Mouse (Mus musculus) right cerebral cortex, postnatal 14 days (tissue): ENCODE measurements at regions not wholly inside any gene's neighbourhood (a gene's known extent, or its start where the extent isn't known, plus 50 kb on each side); places are given as distances from the start of the nearest gene placed in this dataset.

ENCODE experiments used
- DNase-seq: peaks from one replicate; pipeline ENCODE4 v3.0.0; 2022

- DNase-seq: no peak
These were observed 199.1 kb downstream of the Nuf2 start for GRCm38 (mm10) chr1:169332165-169332564.

GRCm38 (mm10) chr1:169313241-169313640 is 218.0 kb downstream of the Nuf2 start:
- no peak for DNase-seq

DNA sequence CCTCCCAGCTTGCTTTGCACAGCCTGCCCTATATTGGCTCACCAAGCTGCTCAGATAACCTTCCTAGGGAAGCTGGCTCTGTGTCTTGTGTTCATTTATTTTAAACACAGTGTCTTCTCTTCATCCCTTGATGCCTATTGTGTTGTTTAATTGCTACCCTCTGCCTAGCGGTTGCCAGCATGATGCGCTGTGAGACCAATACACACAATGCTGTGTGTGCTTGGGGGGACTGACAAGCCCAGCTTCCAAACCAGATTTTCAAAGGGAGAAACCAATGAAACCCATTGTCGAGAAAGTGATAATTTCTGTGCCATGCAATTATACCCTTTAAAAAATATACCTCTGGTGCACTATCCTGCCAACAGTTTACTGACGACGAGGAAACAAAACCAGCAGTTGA is 247.8 kb downstream of the Nuf2 start:
- DNase-seq: no peak

- DNase-seq: no peak
These were observed 260.5 kb downstream of the Nuf2 start for GRCm38 (mm10) chr1:169270750-169271149.

DNA sequence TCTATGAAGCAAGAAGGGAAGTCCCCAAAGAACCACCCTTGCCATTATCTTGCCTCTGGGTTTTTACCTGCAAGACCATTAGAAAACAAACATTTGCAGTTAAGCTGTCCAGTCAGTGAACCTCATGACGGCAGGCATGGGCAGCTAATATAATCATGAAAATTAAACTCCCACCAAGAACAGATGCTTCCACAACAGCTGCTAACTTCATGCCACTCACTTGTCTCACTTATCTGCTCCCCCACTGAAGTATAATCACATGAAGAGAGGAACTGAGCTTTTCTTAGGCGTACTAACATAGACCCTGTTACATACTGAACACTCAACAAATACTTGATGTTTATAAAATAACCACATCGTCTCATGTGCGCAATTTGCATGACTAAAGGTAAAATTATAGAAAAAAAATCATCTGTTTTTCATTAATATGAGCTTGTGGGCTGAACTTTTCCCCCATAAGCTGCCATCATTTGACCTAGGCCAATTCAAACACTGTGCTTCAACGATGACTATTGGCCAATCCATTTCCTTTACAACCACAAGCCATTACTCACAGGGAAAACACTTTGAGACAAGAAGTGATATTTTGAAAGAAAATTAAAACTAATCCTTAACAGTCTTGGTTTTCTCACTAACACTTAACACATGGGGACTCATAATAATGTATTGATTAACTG is 267.1 kb downstream of the Nuf2 start:
- DNase-seq: no peak

GRCm38 (mm10) chr1:169254250-169254937 is 276.9 kb downstream of the Nuf2 start:
- DNase-seq: no peak

DNA sequence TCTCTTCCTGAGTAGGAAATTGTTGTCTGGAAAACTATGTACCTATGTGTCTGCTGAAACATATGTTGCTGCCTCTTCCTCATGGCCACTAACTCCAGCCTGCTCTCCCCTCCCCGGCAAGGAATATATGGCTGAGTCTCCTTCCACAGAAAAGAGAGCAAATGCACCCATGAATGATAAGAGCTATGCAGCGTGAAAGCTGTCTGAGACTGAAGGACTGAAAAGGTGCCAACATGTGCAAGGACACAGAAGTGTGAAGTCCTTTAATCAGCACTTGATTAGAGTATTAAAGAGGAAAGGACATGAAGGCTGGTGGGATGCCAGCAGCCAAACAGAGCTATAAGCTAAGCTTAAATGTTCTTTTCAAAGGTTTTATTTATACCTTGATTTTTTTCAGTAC is 279.1 kb downstream of the Nuf2 start:
- no peak for DNase-seq

DNA sequence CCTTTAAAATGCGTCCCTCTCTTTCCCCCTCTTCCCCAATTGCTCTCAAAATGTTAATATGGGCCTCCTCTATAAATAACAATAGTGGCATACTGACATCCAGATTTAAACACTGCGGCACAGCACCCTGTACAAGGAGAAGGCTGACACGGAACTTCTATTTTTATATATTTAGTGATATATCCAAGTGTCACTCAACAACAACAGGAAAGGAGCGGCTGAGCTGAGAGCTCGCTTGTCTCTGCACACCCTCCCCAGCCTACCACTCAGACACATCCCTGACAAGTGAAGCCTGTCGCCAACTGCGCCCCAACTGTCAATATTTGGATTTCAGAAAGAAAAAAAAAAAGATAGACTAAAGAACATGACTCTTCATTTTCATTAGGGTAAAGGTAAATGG is 282.2 kb downstream of the Nuf2 start:
- DNase-seq: no peak

DNA sequence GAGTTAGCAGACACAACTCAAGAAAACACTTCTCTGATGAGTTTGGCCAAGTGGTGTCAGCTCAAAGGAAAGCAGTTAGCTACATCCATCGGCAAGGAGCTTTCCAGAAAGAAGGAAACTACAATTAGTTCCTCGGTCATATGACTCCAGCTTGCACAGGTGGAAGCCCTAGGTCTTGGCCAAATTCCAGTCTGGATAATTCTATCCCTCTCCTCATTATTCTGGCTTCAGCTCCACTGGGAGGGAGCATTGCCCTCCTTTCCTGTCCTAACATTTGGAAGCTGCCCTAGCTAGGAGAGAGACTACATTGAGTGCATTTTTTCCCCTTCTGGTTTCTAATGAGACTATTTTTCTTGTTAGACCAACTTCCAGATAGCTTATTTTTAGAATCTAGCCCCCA is 290.9 kb downstream of the Nuf2 start:
- no peak for DNase-seq

- DNase-seq: no peak
These were observed 292.6 kb downstream of the Nuf2 start for GRCm38 (mm10) chr1:169238671-169239090.

- no peak for DNase-seq
These were observed 296.0 kb downstream of the Nuf2 start for GRCm38 (mm10) chr1:169235276-169235681.

GRCm38 (mm10) chr1:169233368-169233767 is 297.9 kb downstream of the Nuf2 start:
- no peak for DNase-seq

- DNase-seq: no peak
These were observed 301.2 kb downstream of the Nuf2 start for GRCm38 (mm10) chr1:169230097-169230496.

DNA sequence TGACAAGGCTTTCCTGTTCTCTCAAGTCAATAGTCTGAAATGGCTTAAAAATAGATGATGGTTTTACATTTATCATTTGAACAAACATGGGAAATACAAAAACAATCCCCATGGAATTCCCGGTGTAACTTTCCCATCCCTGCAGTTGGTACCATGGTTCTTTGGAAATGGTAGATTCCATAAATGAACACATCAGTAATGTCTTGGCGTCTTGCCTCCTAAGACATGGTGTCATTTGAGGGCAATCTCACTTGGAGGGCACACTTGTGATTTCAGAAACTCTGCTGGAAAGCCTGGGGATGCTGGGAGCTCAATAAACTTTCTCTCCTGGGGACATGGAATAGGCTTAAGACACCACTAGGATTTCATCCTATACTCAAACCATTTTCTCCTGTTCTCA is 306.8 kb downstream of the Nuf2 start:
- no peak for DNase-seq

GRCm38 (mm10) chr1:169187658-169188057 is 343.6 kb downstream of the Nuf2 start:
- DNase-seq: peak; percentile 5

- no peak for DNase-seq
These were observed 360.9 kb downstream of the Nuf2 start for GRCm38 (mm10) chr1:169170405-169170804.

DNA sequence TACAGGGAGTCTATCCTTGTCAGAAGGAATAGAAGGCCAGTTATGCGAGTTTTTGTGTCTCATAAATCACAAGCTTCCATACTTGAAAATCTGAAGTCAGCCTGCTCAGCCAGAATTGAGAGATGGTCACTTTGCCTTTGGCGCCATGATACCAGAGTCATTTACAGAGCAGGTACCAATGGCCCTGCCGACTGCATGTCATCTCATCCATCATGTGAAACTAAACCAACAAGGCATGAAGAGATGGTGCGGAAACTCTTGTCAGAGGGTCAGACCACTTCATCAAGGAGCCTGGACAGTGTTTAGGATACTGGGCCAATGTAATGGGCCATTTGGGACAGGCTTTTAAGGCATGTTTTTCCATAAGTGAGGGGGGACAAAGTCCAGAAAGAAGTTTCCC is 363.2 kb downstream of the Nuf2 start:
- DNase-seq: no peak

DNA sequence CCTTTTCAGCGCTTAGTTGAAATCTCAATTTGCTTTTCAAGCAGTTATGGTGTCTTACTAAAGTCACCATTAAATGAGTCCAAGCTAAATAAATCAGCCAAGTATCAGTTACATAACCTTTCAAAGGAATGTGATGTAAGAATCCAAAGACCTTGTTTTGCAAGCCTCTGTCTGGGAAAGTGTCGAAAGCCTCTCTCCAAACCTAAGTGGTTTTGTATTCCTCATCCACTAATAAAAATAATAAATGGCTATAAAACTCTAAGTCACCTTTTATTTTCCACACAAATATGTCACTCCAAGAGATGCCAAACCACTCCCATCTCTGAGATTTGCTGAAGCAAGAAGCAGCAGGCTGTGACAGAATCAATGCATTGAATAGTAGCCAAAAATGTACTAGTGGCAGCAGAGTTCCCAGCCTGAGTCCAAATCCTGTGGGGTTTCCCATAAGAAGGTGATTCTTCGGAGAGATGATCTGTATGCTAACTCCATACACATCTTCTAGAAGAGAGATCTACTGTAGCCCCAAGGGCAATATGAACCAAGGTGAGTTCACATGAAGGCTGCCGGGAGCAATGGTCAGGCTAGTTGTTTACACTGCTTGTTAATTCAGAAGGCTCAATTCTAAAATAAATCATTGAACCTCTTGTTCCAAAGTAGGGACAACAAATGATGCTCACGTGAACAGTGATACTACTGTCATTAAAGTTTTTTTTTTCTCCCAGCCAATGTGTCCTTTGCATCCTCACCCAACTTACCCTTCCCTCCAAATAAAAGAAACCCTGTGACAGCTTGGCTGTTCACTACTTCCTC is 365.0 kb downstream of the Nuf2 start:
- no peak for DNase-seq

DNA sequence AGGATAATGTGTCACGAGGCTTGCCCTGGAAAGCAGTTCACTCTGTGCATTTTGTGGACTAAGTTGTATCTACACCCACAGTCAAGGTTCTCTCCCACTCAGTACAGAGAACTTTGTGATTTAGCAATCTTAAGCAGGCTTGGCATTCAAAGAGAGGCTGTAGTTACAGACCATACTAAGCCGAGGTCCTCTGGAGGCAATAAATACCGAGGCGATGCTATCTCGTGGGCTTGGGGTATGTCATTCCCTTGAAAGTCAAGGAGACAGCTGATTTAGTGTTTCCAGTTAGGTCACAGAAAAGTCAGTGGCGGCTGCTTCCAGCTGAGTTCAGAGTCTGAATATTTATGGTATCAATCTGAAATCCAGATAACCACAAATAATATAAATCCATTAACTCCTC is 370.4 kb downstream of the Nuf2 start:
- no peak for DNase-seq

DNA sequence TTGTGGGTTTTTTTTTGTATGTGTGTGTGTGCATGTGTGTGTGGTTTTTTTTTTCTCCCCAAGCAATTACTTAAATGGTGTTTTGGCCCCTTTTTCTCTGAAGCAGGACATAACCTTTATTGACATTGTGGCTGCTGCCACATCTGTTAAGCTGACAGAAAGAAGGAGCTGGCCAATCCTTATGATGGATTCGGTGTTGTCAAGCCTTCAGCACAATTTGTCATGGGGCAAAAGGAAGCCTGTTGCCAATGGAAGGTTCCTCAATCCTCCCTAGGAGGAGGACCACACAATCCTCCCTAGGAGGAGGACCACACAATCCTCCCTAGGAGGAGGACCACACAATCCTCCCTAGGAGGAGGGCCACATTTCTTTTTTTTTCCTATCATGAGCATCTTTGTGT is 371.0 kb downstream of the Nuf2 start:
- DNase-seq: no peak

DNA sequence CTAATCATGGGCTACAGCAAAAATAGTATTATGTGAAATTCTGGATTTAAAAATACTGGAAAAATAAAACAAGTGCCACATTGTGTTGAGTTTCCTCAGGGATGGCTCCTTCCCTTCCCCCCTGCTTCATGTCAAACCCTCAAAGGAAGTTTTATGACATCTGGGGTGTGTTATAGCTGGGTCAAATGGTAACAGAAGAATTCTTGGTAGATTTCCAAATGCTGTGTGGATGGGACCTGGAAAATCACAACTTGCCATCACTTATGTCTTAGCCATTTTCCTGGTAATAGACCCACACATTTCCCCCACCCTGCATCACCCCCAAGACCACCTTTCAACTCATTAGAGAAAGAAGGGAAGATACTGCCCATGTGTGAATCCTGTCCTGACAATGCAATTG is 371.5 kb downstream of the Nuf2 start:
- no peak for DNase-seq

GRCm38 (mm10) chr1:169157496-169157895 is 373.8 kb downstream of the Nuf2 start:
- DNase-seq: no peak

- DNase-seq: no peak
These were observed 374.4 kb downstream of the Nuf2 start for GRCm38 (mm10) chr1:169156875-169157274.
